Mouse (Mus musculus): ENCODE results near the gene Mlf1. TPM values are rescaled to one million over a fixed set of nuclear protein-coding genes. Genes with fewer than 3 reads are reported as not detected.

Mlf1 gene
- total RNA-seq, 2 experiments from 2014 or later, result 1.0 to 3.8 TPM

DNA sequence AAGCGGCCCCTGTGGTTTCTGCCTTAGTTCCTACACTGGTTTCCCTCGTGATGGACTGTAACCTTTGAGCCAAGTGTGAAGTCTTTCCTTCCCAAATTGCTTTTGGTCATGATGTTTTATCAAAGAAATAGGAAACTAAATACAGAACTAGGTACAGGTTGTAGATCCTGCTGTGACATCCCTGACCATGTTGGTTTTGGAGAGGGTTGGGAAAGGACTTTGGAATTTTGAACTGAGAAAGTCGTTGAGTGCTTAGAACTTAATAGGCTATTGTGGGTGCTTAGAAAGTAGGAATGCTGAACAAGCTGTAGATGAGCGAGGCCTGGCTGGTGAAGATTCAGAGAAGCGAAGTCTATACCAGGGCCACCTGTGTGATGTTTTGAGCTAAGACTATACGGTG, 60.1 kb downstream of the Mlf1 start:
- no peak for DNase-seq (ENCODE audit: low spot score in 2 of 2)

DNA sequence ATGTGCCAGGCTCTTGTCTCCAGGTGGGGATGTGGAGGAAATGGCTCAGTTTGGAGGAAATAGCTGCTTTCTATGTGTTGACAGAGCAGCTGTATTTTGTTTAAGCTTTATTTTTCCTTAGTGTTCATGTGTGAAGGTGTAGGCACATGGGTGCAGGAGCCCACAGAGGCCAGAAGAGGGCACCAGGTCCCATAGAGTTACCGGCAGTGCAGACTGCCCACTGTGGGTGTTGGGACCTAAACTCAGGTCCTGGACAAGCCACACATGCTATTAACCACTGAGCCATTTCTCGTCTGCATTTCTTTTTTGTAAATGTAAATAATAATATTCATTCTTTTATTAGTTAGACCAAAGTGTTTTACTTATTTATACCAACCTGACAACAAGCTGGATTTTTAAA, 73.2 kb downstream of the Mlf1 start:
- DNase-seq (ENCODE audit: low spot score in 2 of 2), result no peak

Other genes starting within 250 kb of the Mlf1 start
- gene Gm17402, start 1.1 kb downstream of the Mlf1 start, total RNA-seq (2021), result not detected
- 10 to 100 TPM; 52.8 to 55.3 TPM for gene Gfm1, start 56.0 kb downstream of the Mlf1 start, total RNA-seq (2021)
- 10 to 100 TPM; 45.2 to 51.7 TPM for gene Lxn, start 89.8 kb downstream of the Mlf1 start, total RNA-seq (2021)
- gene Rarres1, start 141.4 kb downstream of the Mlf1 start, total RNA-seq (2021), result 1 to 10 TPM; 2.0 to 2.1 TPM
- gene Mfsd1, start 208.6 kb downstream of the Mlf1 start, total RNA-seq (2021), result 10 to 100 TPM; 45.7 to 50.1 TPM

Measured in layer of hippocampus, postnatal 14 days (tissue).